Mouse (Mus musculus) heart, postnatal 0 days (tissue): ENCODE results near the gene Tas2r117.

Experiments used
- CTCF ChIP-seq: IDR thresholded peaks from 2 replicates; pipeline ENCODE4 v1.5.1; 2016; ENCODE audit warnings: antibody characterized with exemption, control low read depth, low read depth
- EP300 ChIP-seq: IDR thresholded peaks from 2 replicates; pipeline ENCODE4 v1.6.1; 2016; ENCODE audit warnings: antibody characterized with exemption, low read depth

- TF ChIP-seq CTCF (no peak), EP300 (no peak)
Observed at GRCm38 (mm10) chr6:132754430-132754829, 48.2 kb upstream of the Tas2r117 start, which contains the start of gene Tas2r124.
